ENCODE assay signal across 16 mouse cellular contexts in the genomic region with DNA sequence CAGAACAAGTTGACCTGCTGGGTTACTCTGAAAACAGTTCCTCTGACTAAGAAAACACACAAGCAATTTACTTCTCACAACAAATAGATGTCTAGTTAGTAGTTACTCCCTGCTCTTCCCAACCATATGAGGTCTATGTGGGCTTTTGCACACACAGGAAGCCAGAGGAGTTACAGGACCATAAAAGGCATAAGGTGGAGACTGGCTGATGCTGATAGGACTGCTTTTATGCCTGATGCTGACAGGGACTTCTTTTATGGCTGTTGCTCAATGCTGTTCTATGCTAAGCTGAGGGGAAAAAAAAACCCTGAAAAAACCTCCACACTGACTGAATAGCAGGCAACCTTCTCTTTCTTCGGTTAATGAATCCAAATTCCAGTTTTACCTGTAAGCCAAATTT.
"Had no signal": no experiment of that assay in that cellular context is flagged by ENCODE, and none has a peak within 500 bp of the region (broad histone marks: within the 10 kb centered on the region; RNA-seq: fewer than 3 reads in every experiment).

No protein-coding gene starts in this region.

- H3K9me3 ChIP-seq: hindbrain, embryonic 13.5 days; hindbrain, embryonic 15.5 days; limb, embryonic 10.5 days; limb, embryonic 12.5 days; liver, embryonic 13.5 days; liver, embryonic 15.5 days had no signal

- H3K36me3 ChIP-seq: liver, embryonic 13.5 days; liver, embryonic 15.5 days had no signal

- H3K27ac ChIP-seq: hindbrain, embryonic 13.5 days; hindbrain, embryonic 15.5 days; hindbrain, postnatal 0 days; kidney, postnatal 0 days; limb, embryonic 10.5 days; limb, embryonic 12.5 days; liver, embryonic 13.5 days; liver, embryonic 15.5 days had no signal

- DNase-seq: forebrain, postnatal 0 days; gastrocnemius, postnatal 14 days; heart, postnatal 10 days; layer of hippocampus, adult 9-11 months; liver; liver, embryonic 13.5 days had no signal

- H3K4me1 ChIP-seq: limb, embryonic 10.5 days; limb, embryonic 12.5 days; liver, embryonic 13.5 days; liver, embryonic 15.5 days had no signal

- H3K27me3 ChIP-seq: hindbrain, embryonic 13.5 days; hindbrain, embryonic 15.5 days; limb, embryonic 12.5 days; liver, embryonic 13.5 days; liver, embryonic 15.5 days had no signal

- ATAC-seq: forebrain, postnatal 0 days; hindbrain, postnatal 0 days; liver, postnatal 0 days had no signal

- H3K4me3 ChIP-seq: hindbrain, embryonic 13.5 days; hindbrain, embryonic 15.5 days; limb, embryonic 10.5 days; limb, embryonic 12.5 days; liver, embryonic 13.5 days; liver, embryonic 15.5 days had no signal

- H3K9ac ChIP-seq: forebrain, postnatal 0 days; hindbrain, embryonic 13.5 days; hindbrain, embryonic 15.5 days; limb, embryonic 12.5 days; liver, embryonic 13.5 days; liver, embryonic 15.5 days; liver, postnatal 0 days had no signal

- H3K4me2 ChIP-seq: heart, embryonic 11.5 days; hindbrain, embryonic 13.5 days; hindbrain, embryonic 15.5 days; limb, embryonic 12.5 days; liver, embryonic 11.5 days; liver, embryonic 13.5 days; liver, embryonic 15.5 days had no signal
